Mouse (Mus musculus): ENCODE measurements at regions not wholly inside any gene's neighbourhood (a gene's known extent, or its start where the extent isn't known, plus 50 kb on each side); places are given as distances from the start of the nearest gene placed in this dataset.

- ATAC-seq = no peak
Measured at GRCm38 (mm10) chr2:161165495-161165894, 56.6 kb upstream of the Chd6 start.

- ATAC-seq = no peak
Measured at GRCm38 (mm10) chr2:161164320-161164719, 55.4 kb upstream of the Chd6 start.

Data from inflammation-experienced regulatory T-cells, adult 6 months (primary cell).